Mouse (Mus musculus): ENCODE data around the gene Pcgf2. TPM values are rescaled to one million over a fixed set of nuclear protein-coding genes. Genes with fewer than 3 reads are reported as not detected.
"Not testable (repeated sequence)": the region's sequence is repeated elsewhere in the genome, so short reads cannot be mapped to it uniquely, and the experiment has no call there.

Pcgf2 gene
- total RNA-seq, 2 experiments from 2014 or later = 29.1 to 31.1 TPM

- H3K4me3 ChIP-seq = peak overlapping the region; percentile 73; the same call in 1 of the 2 replicates
- DNase-seq (ENCODE audit: low spot score in 2 of 2) = no peak
- H3K27ac ChIP-seq = peak overlapping the region; percentile 95; the same call in 1 of the 2 replicates
- no peak for TF ChIP-seq CTCF (conservative IDR thresholded peaks at IDR 0.05)
These were observed 41.5 kb downstream of the Pcgf2 start for GRCm38 (mm10) chr11:97658751-97659266.

DNA sequence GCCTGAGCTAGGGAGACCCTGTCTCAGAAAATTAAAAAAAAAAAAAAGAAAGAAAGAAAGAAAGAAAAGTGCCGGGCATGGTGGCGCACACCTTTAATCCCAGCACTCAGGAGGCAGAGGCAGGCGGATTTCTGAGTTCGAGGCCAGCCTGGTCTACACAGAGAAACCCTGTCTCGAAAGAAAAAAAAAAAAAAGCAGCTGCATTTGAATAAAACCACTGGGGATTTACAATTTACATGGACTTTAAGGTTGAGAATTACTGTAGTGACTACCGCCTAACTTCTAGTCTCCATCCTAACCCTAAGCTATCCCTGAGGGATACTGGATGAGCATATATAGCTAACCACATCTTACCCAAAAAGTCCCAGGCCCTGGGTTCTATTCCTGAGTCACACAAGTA lies 42.3 kb downstream of the Pcgf2 start:
- not testable (repeated sequence) for DNase-seq (ENCODE audit: low spot score in 2 of 2); H3K27ac ChIP-seq; H3K4me3 ChIP-seq

DNA sequence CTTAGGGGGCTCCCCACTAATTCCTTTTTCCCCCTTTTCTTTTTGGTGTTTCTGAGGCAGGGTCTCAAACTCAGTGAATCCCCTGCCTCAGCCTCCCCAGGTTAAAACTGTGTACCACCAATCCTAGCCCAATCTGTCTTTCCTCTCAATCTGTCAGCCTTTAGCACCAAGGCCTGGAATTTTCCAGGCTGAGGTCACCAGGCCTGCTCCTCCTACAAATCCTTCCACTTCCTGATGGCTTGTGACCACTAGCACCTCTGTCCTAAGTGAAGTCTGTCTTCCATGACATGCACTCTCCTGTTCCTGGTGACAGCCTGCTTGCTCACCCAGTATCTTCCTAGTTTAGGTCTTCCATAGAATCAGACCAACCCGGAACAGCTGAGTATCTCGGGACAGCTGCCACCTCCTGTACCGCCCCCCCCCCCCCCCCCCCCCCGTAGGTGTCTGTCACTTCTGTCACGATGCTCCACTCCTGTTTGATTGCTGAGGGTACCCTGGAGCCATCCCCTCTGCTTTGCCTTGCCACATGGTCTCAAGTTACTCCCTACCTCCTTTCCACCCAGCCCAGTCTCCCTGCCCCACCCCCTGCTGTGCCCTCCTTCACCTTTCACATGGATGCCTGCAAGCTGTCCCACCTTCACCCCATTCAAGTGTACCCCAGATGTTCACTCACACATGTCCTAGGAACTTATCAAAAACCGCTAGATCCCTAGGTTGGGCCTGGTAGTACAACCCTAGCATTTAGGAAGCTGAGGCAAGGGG lies 42.9 kb downstream of the Pcgf2 start:
- no peak overlapping the region for H3K27ac ChIP-seq
- TF ChIP-seq CTCF (conservative IDR thresholded peaks at IDR 0.05) = no peak
- no peak overlapping the region for H3K4me3 ChIP-seq
- DNase-seq (ENCODE audit: low spot score in 2 of 2) = no peak

DNA sequence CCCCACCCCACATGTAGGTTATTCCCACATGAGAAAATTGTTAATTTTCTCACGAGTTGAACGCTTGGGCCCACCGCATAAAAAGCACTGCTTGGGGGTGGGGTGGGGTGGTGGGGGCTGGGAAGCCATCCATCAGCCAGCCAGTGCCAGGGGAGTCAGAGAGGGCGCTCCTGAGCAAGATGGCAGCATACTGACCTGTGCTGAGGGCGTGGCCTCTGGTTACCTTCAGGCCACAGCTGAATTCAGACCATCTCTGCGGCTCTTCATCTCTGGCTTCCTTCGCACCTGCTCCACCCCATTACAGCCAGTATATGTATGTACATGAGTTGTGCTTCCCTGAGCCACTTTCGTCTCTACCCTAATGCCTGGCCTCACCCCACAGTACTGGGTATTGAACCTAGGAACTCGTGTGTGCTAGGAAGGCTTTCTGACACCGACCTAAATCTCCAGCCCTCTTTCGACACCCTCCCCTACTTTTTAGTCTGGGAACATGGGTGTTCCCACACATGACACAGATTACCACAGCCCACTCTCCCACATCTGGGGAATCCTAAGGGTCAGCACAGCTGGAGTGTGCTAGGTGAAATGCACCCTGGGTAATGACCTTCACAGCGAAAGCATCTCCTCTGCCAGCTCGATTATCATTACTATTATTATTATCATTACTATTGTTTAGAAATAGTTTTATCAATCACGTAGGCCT lies 43.9 kb downstream of the Pcgf2 start:
- no peak for TF ChIP-seq CTCF (conservative IDR thresholded peaks at IDR 0.05)
- no peak overlapping the region for H3K27ac ChIP-seq
- no peak for DNase-seq (ENCODE audit: low spot score in 2 of 2)
- H3K4me3 ChIP-seq = no peak overlapping the region

DNA sequence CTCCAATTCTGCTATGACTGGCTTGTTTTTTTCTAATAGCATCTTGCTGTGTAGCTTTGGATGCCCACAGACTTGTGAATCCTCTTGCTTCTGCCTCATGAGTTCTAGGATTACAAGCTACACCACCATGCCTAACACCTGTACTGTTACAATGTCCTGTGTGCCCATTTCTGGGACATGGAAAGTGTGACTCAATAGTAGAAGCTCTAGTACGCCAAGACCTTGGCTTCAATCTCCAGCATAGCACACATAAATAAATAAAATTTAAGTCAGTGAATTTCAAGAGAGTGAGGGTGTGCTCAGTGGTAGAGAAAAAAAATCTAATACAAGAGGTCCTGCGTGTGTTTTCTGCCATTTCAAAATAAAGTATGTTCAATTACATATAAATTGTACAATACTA lies 46.1 kb downstream of the Pcgf2 start:
- H3K4me3 ChIP-seq = no peak overlapping the region
- TF ChIP-seq CTCF (conservative IDR thresholded peaks at IDR 0.05) = no peak
- DNase-seq (ENCODE audit: low spot score in 2 of 2) = no peak

DNA sequence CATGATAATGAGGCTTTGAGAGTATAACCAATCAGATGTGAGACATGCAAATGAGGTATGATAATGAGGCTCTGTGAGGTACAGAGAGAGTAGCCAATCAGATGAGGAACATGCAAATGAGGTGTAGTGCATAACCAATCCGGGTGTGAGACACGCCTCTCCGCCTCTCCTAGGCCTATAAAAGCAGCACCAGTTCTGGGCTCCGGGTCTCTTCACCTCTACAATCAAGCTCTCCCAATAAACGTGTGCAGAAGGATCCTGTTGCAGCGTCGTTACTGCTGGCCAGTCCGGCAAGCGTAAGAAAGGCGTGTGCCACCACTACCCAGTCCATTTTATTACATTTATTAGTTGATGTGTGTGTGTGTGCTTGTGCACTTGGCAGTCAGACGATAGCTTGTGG lies 46.9 kb downstream of the Pcgf2 start:
- H3K4me3 ChIP-seq; DNase-seq (ENCODE audit: low spot score in 2 of 2); H3K27ac ChIP-seq: not testable (repeated sequence)

More for the DNA sequence above, 46.1 kb downstream of the Pcgf2 start:
- no peak overlapping the region for H3K27ac ChIP-seq

DNA sequence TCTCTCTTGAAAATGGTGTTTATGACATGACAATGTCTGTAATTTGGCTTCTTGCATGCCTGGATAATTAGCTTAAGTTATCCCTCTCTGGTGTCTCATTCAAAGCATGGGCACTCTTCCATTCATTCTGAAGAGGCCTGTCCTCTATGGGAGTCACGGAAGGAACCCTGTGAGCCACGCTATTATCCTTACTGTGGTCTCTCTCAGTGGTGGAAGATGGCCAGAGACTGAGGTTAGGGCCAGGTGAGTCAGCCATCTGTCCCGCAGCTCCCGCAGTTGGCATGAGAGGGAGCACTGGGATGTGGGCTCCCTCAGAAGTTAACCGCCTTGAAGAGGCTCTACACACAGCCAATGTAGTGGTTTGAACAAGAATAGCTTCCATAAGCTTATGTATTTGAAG lies 50.0 kb downstream of the Pcgf2 start:
- DNase-seq (ENCODE audit: low spot score in 2 of 2) = no peak
- H3K27ac ChIP-seq = no peak overlapping the region
- H3K4me3 ChIP-seq = no peak overlapping the region
- TF ChIP-seq CTCF (conservative IDR thresholded peaks at IDR 0.05) = no peak

- not testable (repeated sequence) for DNase-seq (ENCODE audit: low spot score in 2 of 2); H3K4me3 ChIP-seq; H3K27ac ChIP-seq
These were observed 51.8 kb downstream of the Pcgf2 start for GRCm38 (mm10) chr11:97648541-97648940.

GRCm38 (mm10) chr11:97644834-97645233 lies 55.5 kb downstream of the Pcgf2 start:
- peak in 1 of 2 experiments; percentile 54 for DNase-seq (ENCODE audit: low spot score in 2 of 2)
- no peak overlapping the region for H3K27ac ChIP-seq
- no peak overlapping the region for H3K4me3 ChIP-seq
- peak; percentile 88 for TF ChIP-seq CTCF (conservative IDR thresholded peaks at IDR 0.05)

DNA sequence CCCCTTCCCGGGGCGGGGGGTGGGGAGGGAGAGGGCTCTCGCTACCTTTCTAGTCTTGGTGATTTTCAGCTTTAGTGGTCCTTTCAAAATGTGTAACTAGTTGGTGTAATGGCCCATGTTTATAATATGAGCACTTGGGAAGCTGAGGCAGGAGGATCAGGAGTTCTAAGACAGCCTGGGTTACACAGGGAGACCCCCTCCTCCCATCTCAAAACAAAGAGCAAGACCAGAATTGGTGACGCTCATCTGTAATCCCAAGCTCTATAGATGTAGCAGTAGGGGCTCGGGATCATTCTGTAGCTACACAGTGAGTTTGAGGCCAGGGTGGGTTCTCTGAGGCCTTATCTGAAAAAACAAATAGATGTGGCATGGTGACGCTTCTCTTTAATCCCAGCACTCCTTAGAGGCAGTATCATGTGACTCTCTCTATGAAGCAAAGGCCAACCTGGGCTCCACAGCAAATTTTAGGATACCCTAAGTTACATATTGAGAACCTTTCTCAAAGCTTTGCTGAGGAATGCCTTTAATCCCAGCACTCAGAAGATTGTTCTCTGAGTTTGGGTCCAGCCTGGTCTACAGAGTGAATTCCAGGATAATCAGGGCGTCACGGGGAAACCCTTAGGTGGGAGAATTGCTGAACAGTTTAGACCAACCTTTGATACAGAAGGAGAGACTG lies 56.8 kb downstream of the Pcgf2 start:
- no peak overlapping the region for H3K27ac ChIP-seq
- TF ChIP-seq CTCF (conservative IDR thresholded peaks at IDR 0.05) = no peak
- H3K4me3 ChIP-seq = no peak overlapping the region
- no peak for DNase-seq (ENCODE audit: low spot score in 2 of 2)

DNA sequence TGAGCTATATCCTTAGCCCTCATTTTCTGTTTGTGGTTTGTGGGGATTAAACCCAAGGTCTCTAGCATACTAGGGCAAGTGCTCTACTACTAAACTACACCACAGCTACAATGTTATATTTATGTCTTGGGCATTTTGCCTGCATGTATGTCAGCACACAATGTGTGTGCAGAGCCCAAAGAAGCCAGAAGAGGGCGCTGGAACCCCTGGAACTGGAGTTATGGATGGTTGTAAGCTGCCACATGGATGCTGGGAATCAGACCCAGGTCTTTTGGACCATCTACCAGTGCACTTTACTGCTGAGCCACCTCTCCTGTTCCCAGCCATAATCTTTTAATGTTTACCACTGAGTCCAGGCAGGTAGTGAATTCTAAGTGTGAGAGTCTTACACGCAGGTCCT lies 57.6 kb downstream of the Pcgf2 start:
- no peak overlapping the region for H3K27ac ChIP-seq
- TF ChIP-seq CTCF (conservative IDR thresholded peaks at IDR 0.05) = peak; percentile 60
- DNase-seq (ENCODE audit: low spot score in 2 of 2) = no peak
- H3K4me3 ChIP-seq = no peak overlapping the region

GRCm38 (mm10) chr11:97641668-97642067 lies 58.6 kb downstream of the Pcgf2 start:
- Histone ChIP-seq H3K27ac (peak overlapping the region; percentile 82), H3K4me3 (no peak overlapping the region)
- peak; percentile 68 to 83 for DNase-seq (ENCODE audit: low spot score in 2 of 2)
- TF ChIP-seq CTCF (conservative IDR thresholded peaks at IDR 0.05) = no peak

Small RNA genes within 50 kb of the gene (microRNA-seq; reads per million reads assigned to microRNA genes)
- gene Gm24158 (0 reads per million in 2 experiments), gene Mir6927 (0.18 to 0.96 reads per million in 2 experiments), gene Mir8102 (0 reads per million in 2 experiments)

Other genes starting within 250 kb of the Pcgf2 start
- gene 4933428G20Rik, start 200.2 kb downstream of the Pcgf2 start, total RNA-seq (2021) = under 1 TPM in 1 of 2 experiments, not detected in 1; 0.25 TPM
- gene Srcin1, start 124.3 kb downstream of the Pcgf2 start, total RNA-seq (2021) = 100 to 1,000 TPM; 226 to 232 TPM
- 10 to 100 TPM; 34.1 to 35.1 TPM for gene Epop, start 70.8 kb downstream of the Pcgf2 start, total RNA-seq (2021)
- gene Mllt6, start 37.1 kb downstream of the Pcgf2 start, total RNA-seq (2021) = 100 to 1,000 TPM; 122 to 124 TPM
- 10 to 100 TPM; 45.5 to 49.3 TPM for gene Cisd3, start 14.7 kb downstream of the Pcgf2 start, total RNA-seq (2021)
- 100 to 1,000 TPM; 128 to 133 TPM for gene Psmb3, start 2.9 kb upstream of the Pcgf2 start, total RNA-seq (2021)
- gene Pip4k2b, start 44.2 kb upstream of the Pcgf2 start, total RNA-seq (2021) = 100 to 1,000 TPM; 106 to 109 TPM
- gene Cwc25, start 66.1 kb upstream of the Pcgf2 start, total RNA-seq (2021) = 10 to 100 TPM; 20.1 to 20.6 TPM
- 1 to 10 TPM; 1.3 to 2.4 TPM for gene 1700001P01Rik, start 75.4 kb upstream of the Pcgf2 start, total RNA-seq (2021)
- gene Rpl23, start 81.9 kb upstream of the Pcgf2 start, total RNA-seq (2021) = 100 to 1,000 TPM; 361 to 374 TPM
- 10 to 100 TPM; 88.1 to 91.4 TPM for gene Lasp1, start 98.5 kb upstream of the Pcgf2 start, total RNA-seq (2021)
- gene B230217C12Rik, start 140.3 kb upstream of the Pcgf2 start, total RNA-seq (2021) = 10 to 100 TPM; 67.8 to 72.6 TPM
- gene Fbxo47, start 183.7 kb upstream of the Pcgf2 start, total RNA-seq (2021) = 1 to 10 TPM; 1.2 to 1.8 TPM